Mouse (Mus musculus) T-helper 17 cell (primary cell): Measurements from ENCODE around the gene Scap.
"Not testable (repeated sequence)": the region's sequence is repeated elsewhere in the genome, so short reads cannot be mapped to it uniquely, and the experiment has no call there.

Experiments used
- in situ Hi-C, 2 experiments: fragments of 300-600 bp; cut with MboI, MseI; formaldehyde crosslinking; loops; 1 replicate in 1 of 2; 2 replicates in 1 of 2; pipeline ENCODE4 v1.15.1; 2025; ENCODE audit warnings: high pct_unique_total_duplicates in 2 of 2

Gene Scap

DNA sequence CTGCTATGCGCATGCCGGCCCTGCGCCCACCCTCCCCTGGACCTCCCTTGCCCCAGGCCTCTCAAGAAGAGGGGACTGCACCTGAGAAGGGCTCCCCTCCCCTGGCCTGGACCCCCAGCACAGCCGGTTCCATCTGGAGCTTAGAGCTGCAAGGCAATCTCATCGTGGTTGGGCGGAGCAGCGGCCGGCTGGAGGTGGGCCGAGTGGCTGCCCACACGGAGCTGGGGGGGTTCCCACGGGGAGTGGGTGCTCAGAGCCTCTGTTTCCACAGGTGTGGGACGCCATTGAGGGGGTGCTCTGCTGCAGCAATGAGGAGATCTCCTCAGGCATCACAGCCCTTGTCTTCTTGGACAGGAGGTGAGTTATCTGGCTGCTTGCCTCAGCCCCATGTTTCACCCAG, 48.2 kb downstream of the Scap start:
- in situ Hi-C loops: no loop called here

DNA sequence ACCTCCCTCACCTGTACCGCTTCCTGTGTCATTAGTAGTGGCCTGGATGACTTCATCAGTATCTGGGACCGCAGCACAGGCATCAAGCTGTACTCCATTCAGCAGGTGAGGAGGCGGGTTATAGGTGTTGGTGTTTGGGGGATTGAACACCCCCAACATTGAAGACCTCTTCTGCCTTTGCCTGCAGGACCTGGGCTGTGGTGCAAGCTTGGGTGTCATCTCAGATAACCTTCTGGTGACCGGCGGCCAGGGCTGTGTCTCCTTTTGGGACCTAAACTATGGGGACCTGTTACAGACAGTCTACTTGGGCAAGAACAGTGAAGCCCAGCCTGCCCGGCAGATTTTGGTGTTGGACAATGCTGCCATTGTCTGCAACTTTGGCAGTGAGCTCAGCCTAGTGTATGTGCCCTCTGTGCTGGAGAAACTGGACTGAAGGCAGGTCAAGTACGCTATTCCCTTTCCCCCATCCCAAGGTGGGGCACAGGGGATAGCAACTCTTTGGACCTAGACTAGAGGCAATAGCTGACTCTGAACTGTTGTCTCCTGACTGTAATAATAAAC, 51.4 kb downstream of the Scap start:
- in situ Hi-C loops: no loop called here

DNA sequence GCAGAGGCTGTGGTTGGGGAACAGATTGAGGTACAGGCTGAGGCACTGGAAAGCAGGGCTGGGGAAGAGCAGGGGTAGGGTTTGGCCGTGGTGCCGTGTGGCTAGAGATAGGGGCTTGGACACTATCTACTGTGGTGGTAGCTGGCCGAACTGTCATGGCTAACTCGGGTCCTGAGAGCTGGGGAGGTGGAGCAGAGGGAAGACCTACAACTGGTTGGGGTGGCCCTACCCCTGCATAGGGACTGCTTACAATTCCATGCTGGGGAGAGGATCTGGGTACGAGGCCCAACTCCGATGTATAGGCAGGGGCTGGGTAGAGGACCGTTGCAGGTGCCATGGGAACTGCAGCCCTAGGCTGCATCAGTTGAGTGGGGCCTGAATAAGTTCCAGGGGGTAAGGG, 54.9 kb downstream of the Scap start:
- in situ Hi-C loops: no loop called here

DNA sequence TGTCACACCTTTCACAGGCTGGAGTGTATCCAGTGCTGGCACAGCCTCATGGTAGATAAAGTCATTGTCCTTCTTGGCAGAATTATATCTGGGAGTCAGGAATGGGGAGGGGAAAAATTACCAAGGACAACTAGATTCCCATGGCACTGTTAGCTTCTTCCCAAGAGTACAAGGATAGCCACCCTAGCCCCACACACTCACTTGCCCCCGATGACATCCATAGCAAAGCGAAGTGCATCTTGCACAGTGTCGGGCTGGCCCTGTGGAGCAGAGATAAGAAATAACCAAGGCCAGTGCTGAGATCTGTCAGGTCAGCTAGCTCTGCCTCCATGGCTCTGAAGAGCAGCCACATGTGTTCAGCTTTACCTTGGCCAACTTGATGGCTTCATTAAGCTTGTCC, 57.8 kb downstream of the Scap start:
- in situ Hi-C loops: loop anchor here in 1 of 2 experiments (5.0 kb wide), 1 partner anchor 44 kb away; no protein-coding TSS in a partner anchor

DNA sequence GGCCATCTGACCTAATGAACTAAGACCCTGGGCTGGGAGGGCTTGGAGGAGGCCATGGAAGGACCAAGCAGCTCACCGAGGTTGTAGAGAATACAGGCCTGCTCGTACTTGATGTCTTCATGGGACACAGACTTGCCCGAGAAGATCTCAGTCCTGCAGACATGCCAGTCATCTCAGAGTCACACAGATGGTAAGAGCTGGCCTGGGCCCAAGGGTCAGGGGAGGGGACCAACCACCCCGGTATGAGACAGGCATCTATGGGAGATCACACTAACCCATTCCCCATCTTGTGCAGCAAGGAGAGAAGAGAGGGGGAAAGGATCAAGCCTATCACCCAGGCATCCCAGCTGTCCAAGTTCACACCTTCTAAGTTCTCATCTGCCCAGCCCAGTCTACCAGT, 60.2 kb downstream of the Scap start:
- in situ Hi-C loops: loop anchor here in 1 of 2 experiments (5.0 kb wide), 1 partner anchor 46 kb away; no protein-coding TSS in a partner anchor

DNA sequence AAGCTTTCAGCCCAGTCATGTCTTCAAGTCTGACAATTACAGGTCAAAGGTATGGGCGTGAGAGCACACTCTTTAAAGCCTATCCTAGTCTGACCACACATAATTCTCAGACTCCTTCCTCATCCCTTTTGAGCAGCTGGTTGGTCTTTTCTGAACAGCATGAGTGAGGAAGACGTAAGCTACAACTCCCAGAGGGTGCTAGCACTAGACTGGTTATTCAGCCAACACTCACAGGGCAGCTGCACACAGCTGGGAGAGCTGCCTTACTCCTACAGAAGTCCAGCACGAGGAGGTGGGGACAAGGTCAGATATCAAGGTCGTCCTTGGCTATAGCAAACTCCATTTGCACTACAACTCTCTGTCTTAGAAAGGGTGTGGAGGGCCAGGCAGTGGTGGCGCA, 67.6 kb downstream of the Scap start:
- in situ Hi-C loops: no loop called here

DNA sequence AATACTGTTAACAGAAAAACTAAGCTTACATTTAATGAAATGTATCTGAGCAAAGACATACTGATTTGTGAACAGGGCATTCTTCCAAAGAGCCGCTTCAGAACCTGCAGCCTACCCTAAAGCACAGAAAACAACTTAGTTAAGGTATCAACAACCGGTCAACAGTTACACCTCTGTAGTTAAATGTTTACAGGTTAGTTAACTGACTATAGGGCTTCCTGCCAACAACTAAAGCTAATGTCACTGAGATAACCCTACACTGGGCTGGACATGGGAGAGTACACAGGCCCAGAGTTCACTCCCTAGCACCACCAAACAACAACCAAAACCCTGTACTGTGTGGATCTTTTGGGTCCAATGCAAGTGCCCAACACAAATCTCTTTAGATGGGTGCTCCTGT, 69.6 kb downstream of the Scap start:
- in situ Hi-C loops: no loop called here

DNA sequence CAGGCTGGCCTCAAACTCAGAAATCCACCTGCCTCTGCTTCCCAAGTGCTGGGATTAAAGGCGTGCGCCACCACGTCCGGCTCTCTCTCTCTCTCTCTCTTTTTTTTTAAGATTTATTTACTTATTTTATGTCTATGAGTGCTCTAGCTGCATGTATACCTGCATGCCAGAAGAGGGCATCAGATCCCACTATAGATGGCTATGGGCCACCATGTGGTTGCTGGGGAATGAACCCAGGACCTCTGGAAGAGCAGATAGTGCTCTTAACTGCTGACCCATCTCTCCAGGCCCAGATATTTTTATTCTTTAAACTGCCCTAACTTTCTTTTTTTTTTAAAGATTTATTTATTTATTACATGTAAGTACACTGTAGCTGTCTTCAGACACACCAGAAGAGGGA, 70.2 kb downstream of the Scap start:
- in situ Hi-C loops: not testable (repeated sequence)

DNA sequence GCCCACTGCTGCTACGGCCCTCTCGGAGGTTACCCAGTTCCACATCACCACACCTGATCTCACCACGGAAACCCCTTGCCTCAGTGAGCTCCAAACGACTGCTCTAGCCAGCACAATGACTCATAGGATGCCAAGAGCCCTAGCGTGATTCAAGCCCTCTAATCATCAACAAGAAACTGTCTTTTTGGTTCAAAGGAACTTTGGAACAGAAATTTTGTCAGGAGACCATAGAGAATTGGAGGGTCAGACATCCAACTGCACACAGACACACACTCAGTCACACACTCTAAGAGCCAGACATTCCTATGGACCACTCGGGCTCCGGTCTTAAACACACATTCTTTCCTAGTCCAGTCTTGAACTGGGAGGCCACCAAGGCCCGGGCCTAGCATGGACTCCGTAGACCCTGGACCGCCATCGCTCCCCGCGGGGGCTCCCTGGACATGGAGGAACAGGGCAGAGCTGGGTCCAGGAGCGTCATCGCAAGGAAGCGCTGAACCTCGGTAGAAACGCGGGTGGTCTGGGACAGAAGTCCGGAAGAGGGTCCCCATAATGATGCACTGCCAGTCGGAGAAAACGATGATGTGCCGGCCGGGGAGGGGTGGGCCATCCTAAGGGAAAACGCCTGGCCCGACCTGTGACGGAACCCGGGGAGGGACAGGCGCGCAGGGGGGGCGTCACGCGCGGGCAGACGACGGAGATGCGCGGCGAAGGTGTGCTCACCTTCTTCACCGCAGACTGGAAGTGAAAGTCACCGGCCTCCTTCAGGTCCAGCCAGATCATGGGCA, 74.4 kb downstream of the Scap start:
- in situ Hi-C loops: no loop called here

DNA sequence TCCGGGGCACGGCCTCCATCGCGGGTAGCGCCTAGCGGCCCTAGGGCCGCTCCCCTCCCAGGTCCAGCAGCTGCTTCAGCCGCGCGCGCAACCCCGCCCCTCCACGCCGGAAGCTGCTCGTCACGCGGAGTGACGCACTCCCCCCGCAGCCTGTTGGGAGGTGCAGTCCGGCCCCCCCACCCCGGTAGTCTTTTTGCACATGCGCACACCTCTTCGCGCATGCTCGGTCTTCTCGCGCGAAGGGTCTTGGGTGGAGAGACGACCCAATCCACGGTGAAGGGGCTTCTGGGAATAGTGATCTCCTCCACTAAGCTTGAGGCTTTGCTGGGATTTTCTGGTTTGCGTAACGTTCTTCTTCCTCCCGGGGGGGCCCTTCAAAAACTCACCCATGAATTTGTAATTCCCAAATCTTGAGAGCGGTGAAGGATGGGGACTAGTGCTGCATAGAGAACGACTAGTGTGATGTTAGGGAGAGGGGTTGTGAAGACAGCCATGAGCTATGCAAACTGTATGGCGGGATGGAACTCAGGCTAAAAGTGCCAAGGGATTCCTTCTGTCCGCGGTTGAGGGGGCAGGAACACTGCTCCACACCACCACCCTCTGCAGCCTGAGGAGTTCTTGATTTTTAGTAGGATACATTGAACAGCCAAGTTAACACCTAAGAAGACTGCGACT, 75.1 kb downstream of the Scap start, which contains the start of gene Ptpn23:
Ptpn23 (minus strand) TSS at position 115 of the 675 bp plus-strand sequence.
- in situ Hi-C loops: no loop called here

DNA sequence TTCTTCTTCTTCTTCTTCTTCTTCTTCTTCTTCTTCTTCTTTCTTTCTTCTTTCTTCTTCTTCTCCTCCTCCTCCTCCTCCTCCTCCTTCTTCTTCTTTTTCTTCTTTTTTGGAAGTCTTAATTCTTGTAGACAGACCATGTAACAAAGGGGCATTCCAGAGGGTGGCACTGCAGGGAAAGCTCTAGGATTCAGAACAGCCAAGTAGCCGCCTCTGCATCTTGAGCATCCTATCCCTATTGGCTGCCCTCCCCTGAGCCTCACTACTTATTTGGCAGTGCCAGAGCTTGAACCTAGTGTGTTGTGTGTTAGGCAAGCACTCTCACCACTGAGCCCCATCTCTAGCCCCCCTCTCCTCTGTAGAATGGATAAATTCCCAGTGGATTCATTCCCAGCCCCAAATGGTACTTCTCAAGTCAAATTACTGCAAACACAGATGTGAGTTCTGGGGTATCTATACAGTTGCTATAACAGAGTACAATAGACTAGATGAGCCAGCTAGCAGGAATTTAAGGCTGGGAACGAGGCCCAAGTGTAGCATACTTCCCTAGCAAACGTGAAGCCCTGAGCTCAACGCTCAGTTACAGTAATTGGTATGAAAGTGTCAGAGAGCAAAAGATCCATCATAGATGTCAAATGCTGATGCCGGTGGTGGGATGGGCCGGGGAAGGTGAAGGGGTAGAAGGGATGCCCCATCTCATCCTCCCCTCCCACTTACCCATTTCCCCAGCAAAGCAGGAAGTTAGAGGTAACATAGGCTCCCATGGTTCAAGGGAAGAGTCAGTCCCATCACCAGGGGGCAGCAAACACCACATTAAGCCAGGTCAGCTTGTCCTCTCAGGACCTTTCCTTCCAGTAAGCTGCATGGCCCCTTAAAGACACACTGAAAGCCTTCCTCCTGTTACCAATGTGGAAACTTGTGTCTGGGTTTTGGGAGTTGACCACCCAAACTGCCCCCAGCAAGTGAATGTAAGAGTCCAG, 78.1 kb downstream of the Scap start:
- in situ Hi-C loops: no loop called here

DNA sequence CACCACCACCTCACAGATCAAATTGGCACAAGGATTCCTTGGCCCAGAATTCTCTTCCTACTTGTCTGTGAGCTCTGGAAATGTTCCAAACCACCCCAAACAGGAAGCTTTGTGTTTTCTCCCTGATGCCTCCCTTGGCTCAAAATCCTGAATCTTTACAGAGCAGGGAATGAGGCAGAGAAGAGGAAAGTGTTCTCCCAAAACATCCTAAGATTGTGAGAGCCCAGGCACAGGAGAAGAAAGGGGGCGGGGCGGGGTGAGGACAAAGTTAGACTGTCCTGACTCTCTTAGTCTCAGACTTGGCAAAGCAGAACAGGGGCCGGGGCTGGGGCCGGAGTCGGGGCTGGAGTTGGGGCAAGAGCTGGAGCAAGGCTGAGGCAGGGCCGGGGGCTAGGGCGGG, 79.8 kb downstream of the Scap start:
- in situ Hi-C loops: no loop called here

DNA sequence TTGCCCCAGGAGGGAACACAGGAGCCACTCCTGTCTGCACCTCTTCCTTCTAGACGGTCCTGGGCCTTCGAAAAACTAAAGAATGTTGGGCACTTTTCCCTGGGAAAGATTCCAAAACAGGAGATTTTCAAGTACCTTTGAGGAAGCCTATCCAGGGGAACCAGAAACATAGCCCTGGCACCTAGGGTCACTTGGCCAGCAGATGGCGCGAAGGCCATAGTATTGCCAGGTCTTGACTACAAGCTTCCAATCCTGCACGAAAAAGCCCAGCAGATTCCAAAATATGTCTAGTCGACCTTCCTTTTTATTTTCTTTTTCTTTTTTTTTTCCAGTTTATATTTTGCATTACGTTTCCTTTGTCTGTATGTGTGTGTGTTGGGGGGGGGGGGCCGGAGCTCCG, 80.7 kb downstream of the Scap start:
- in situ Hi-C loops: no loop called here

DNA sequence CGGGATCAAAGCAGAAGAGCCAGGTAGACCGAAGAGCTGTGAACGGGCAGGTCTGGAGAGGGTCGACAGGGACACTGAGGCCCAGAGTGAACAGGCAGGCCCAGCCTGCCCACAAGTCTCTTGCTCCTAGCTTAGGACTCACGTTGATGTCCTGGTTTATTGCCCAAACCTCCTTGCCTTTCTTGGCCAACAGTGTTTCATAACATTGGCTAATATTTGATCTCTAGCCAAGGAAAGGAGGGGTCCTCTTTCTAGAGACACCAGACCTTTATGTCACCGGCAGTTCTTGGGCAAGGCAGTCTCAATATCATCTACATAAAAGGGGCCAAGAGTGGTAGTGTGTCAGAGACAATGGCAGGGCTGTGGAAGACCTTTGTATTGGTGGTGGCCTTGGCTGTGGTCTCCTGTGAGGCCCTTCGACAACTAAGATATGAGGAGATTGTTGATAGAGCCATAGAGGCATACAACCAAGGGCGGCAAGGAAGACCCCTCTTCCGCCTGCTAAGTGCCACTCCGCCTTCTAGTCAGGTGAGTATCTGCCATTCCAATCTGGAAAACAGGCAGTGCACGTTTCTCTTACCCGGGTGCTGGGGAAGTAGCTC, 86.5 kb downstream of the Scap start, which contains the start of gene Ngp:
Ngp (plus strand) TSS at position 237 of the 602 bp plus-strand sequence.
- in situ Hi-C loops: loop anchor here (5.0 to 10.0 kb wide), 2 partner anchors 38 to 285 kb away; no protein-coding TSS in a partner anchor

DNA sequence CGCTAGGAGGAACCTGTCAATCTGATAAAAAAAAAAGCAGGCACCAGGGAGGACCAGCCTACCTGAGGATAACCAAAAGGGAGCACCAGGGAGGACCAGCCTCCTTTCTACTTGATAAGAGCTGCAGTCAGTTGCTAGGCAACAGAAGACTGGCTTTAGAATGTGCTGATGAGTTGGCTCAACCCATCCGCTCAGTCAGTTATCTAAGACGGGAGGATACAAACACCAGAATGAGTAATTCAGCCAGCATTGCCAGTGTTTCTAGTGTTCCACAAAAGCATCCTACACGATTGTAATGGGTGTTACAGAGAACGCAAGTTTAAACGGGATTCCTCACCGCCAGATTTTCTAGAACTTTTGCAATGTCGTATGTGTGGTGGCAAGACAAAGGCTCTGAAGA, 98.2 kb downstream of the Scap start:
- in situ Hi-C loops: loop anchor here in 1 of 2 experiments (25.0 kb wide), 1 partner anchor 181 kb away; the partner anchor contains the start of gene Nradd

DNA sequence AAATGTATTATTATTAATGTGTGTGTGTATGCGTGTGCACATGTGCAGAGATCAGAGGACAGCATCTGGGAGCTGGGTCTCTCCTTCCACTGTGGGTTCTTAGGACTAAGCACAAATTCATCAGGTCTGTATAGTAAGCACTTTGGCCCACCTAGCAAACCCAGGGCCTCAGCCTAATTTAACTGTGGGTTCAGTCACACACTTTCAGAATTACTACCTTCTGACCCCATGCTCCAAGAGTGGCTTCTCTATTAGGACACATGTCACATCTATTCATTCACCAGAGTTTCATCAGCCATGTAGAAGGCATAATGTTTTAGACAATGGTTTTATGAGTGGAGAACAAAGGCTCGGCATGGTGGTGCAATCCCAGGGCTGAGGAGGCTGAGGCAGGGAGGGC, 100.0 kb downstream of the Scap start:
- in situ Hi-C loops: loop anchor here in 1 of 2 experiments (25.0 kb wide), 1 partner anchor 179 kb away; the partner anchor contains the start of gene Nradd
